Mouse (Mus musculus) CH12.LX (cell line): ENCODE data around the gene Olfr160.

Source experiments
- CTCF ChIP-seq, 2 experiments: IDR thresholded peaks in 1 of 2; conservative IDR thresholded peaks in 1 of 2; 2 replicates each; pipeline ENCODE4 v1.5.1; 2011 to 2012; ENCODE audit warnings: low read depth in 2 of 2, low read length in 2 of 2, improper control_type of control experiment in 1 of 2, inconsistent platforms in 1 of 2, mild to moderate bottlenecking in 1 of 2, moderate library complexity in 1 of 2
- JUN ChIP-seq: IDR thresholded peaks from 2 replicates; pipeline ENCODE4 v1.6.1; 2011; ENCODE audit warnings: low read depth, mild to moderate bottlenecking, low read length, improper control_type of control experiment, moderate library complexity; ENCODE audit not compliant: insufficient read depth
- MAX ChIP-seq: IDR thresholded peaks from 2 replicates; pipeline ENCODE4 v1.6.1; 2011; ENCODE audit warnings: low read length, improper control_type of control experiment
- MAZ ChIP-seq: IDR thresholded peaks from 2 replicates; pipeline ENCODE4 v1.6.1; 2012; ENCODE audit warnings: low read depth, mild to moderate bottlenecking, inconsistent platforms, low read length, improper control_type of control experiment, moderate library complexity
- NRF1 ChIP-seq: IDR thresholded peaks from 2 replicates; pipeline ENCODE4 v1.6.1; 2014; ENCODE audit warnings: low read depth, mild to moderate bottlenecking, inconsistent platforms, low read length, improper control_type of control experiment, moderate library complexity

GRCm38 (mm10) chr9:37689970-37690686 lies 25.9 kb downstream of the Olfr160 start:
- peak; percentile 22 to 77; a peak in 2 of 4 replicates for TF ChIP-seq CTCF (conservative IDR thresholded peaks at IDR 0.05 in 1 of 2, IDR thresholded peaks at IDR 0.05 in 1 of 2; ENCODE audit: low read depth in 2 of 2, low read length in 2 of 2)
- TF ChIP-seq NRF1 = no peak
- TF ChIP-seq MAX = peak; percentile 20; the same call in 1 of the 2 replicates
- 0 out of 2 replicates have a peak, but pooled peaks have one; percentile 35 for TF ChIP-seq MAZ
- TF ChIP-seq JUN = no peak
